Mouse (Mus musculus) small intestine, adult 2 months (tissue): ENCODE measurements around the gene Gnas. TPM values are rescaled to one million over a fixed set of nuclear protein-coding genes. Genes with fewer than 3 reads are reported as not detected.

ENCODE experiments used
- H3K27ac ChIP-seq: fragments of 200-500 bp; 2 replicates; pipeline ENCODE4 v1.5.1; 2012; ENCODE audit warnings: low read depth, low read length, control low read depth, inconsistent platforms; ENCODE audit not compliant: insufficient read depth
- H3K27me3 ChIP-seq: fragments of 200-500 bp; 2 replicates; pipeline ENCODE4 v1.6.1; 2012; ENCODE audit warnings: mild to moderate bottlenecking, moderate library complexity, low read length, inconsistent platforms; ENCODE audit not compliant: control insufficient read depth, insufficient read depth
- H3K36me3 ChIP-seq: fragments of 200-500 bp; 2 replicates; pipeline ENCODE4 v1.6.1; 2012; ENCODE audit warnings: mild to moderate bottlenecking, low read length, control low read depth, inconsistent platforms; ENCODE audit not compliant: control insufficient read depth, insufficient read depth
- H3K4me1 ChIP-seq: fragments of 200-500 bp; 2 replicates; pipeline ENCODE4 v1.6.1; 2012; ENCODE audit warnings: low read length, inconsistent platforms, mixed read lengths; ENCODE audit not compliant: control insufficient read depth, insufficient read depth, insufficient read length
- H3K4me3 ChIP-seq: fragments of 200-500 bp; 2 replicates; pipeline ENCODE4 v1.5.1; 2012; ENCODE audit warnings: low read depth, mild to moderate bottlenecking, control low read depth, inconsistent platforms, low read length, moderate library complexity
- CTCF ChIP-seq: fragments of 200-500 bp; IDR thresholded peaks from 2 replicates; pipeline ENCODE4 v1.5.1; 2012; ENCODE audit warnings: low read depth, mild to moderate bottlenecking, control low read depth, inconsistent platforms, low read length, moderate library complexity, mixed read lengths; ENCODE audit not compliant: insufficient replicate concordance, insufficient read length; ENCODE audit errors: extremely low read depth
- POLR2A ChIP-seq: fragments of 200-500 bp; IDR thresholded peaks from 2 replicates; pipeline ENCODE4 v1.6.1; 2012; ENCODE audit warnings: low read depth, mild to moderate bottlenecking, control low read depth, inconsistent platforms, low read length, moderate library complexity
- WGBS: fragments of 180-500 bp; shearing (Covaris S2); methylation state at CpG from one replicate; pipeline ENCODE4 v1.1.7; 2018; 5-methylcytosine and 5-hydroxymethylcytosine counted together
- polyA plus RNA-seq: library from polyadenylated mRNA; depleted of rRNA; stranded (reverse); fragments of >200 nt; gene quantifications from 2 replicates; pipeline ENCODE4 v1.2.3, GENCODE M21; 2012; rRNA removed

Gene Gnas
- polyA plus RNA-seq = 295 and 530 TPM in 2 replicates

DNA sequence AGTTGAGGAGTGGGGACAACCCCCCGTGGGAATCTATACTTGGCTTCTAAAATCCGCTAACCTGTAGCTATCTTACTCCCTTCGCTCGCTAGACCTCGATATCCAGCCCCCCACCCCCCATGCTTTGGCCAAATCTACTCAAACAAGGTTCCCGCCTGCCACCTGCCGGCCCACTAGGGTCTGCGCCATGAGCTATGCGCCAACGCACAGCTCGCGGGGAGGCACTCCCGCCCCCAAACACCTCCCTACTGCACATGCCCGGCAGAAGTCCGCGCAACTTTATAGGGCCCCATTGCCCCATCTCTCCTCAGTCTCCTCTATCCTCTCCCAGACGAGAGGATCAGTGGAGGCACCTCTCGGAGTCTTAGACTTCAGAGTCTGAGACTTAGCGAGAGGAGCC is at the start of gene Gnas:
Gene Gnas, plus strand, starts transcription at position 310 of the 400 bp plus-strand sequence.
- 51% methylated on average over 19 of the region's 19 CpGs for WGBS
- no peaks in the 10 kb centered on the region for H3K36me3 ChIP-seq
- 0 out of 2 replicates have a peak within 1 kb of the TSS, but pooled peaks have one; percentile 2 for H3K4me3 ChIP-seq
- no peak for TF ChIP-seq CTCF
- TF ChIP-seq POLR2A = no peak
- H3K27me3 ChIP-seq = peaks cover 14% of the 10 kb centered on the region
- H3K27ac ChIP-seq = no peak within 1 kb of the TSS
- H3K4me1 ChIP-seq = peaks cover 2% of the 10 kb centered on the region; the same call in 1 of the 2 replicates

DNA sequence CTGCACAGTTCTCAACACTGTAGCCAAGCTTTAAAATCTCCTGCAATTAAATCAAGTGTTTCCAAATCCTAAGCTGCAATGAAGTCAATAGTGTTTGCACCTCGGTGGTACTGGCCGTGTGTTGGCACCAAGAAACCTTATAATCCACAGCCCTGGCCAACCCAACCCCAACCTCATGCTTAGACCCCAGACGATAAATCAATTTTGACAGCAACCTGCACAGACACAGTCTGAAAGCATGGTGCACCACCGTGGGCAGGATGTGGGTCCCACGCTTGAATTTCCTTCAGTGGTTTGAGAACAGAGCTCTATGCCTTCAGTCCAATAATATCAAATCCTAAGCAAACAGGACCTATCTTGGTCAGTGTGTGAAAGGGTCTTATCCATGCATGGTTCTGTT is 41.7 kb upstream of the Gnas start:
- no peaks in the 10 kb centered on the region for H3K27me3 ChIP-seq
- H3K27ac ChIP-seq = no peak overlapping the region
- WGBS = 75% methylated on average over 5 of the region's 5 CpGs
- TF ChIP-seq CTCF = no peak
- TF ChIP-seq POLR2A = no peak
- no peaks in the 10 kb centered on the region for H3K4me1 ChIP-seq
- H3K36me3 ChIP-seq = no peaks in the 10 kb centered on the region
- H3K4me3 ChIP-seq = no peak overlapping the region

GRCm38 (mm10) chr2:174251963-174252362 is 32.2 kb upstream of the Gnas start:
- no peaks in the 10 kb centered on the region for H3K4me1 ChIP-seq
- no peaks in the 10 kb centered on the region for H3K36me3 ChIP-seq
- no peak overlapping the region for H3K4me3 ChIP-seq
- no peaks in the 10 kb centered on the region for H3K27me3 ChIP-seq
- TF ChIP-seq POLR2A = no peak
- no peak for TF ChIP-seq CTCF
- H3K27ac ChIP-seq = no peak overlapping the region

DNA sequence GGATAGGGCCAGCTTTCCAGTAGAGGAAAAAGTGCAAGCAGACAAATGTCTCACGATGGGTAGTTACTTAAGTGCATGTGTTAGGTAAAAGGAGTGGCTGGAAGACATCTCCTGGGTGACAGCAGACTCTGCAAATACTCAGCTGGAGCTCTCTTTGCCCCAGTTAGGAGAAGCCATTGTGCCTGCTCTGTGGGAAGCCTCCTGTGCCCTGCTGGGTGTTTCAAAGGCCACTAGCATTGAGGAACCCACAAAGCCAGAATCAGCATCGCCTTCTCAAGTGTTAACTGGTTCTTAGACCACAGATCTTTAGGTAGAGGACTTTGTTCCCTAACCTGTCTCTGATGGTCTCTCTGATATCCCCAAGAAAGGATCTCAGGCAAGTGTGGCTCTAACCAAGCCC is 26.8 kb upstream of the Gnas start:
- WGBS = 39% methylated on average over 2 of the region's 2 CpGs
- no peak for TF ChIP-seq POLR2A
- no peak for TF ChIP-seq CTCF
- Histone ChIP-seq H3K27me3 (no peaks in the 10 kb centered on the region), H3K36me3 (no peaks in the 10 kb centered on the region), H3K4me3 (no peak overlapping the region), H3K27ac (no peak overlapping the region), H3K4me1 (no peaks in the 10 kb centered on the region)

- no peak for TF ChIP-seq POLR2A
- WGBS = 36% methylated on average over 3 of the region's 3 CpGs
Measured at GRCm38 (mm10) chr2:174260004-174260403, 24.1 kb upstream of the Gnas start.

DNA sequence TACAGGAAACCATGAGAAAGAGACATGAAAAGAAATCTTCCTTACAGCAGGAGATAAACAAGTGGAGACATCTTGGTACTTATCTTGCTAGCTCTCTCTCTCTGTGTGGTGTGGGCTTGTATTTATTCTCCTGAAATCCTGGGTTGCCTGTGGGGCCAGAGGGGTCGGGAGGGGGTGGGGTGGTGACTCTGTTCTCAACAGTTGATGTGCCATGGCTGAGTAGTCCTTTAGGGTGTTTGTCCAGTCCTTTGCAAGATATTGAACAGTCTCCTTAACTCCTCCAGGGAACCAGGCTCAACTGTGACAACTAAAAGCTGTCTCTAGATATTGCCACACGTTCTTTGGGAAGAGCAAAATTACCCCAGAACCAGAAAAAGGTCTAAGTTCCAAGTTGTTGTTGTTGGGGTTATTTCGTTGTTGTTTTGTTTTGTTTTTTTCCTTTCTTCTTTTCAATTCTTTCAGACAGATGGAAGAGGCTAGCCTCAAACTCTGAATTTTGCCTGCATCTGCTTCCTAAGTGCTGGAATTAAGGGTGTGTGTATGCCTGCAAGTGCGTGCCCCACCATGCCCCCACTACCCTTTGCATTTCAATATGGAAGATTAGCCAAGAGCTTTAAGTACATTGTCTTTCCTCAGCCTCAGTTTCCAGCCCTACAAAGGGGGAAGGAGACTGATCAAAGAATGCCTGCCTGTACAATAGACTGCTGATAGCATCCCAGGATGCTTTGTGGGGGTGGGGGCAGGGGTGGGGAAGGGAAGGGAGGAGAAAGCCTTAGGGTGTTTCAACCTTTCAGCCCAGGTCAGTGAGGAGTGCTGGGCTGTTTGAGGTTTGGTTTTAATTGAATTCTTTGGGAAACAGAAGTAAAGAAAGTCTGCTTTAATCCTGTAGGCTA is 23.0 kb upstream of the Gnas start:
- 28% methylated on average over 4 of the region's 4 CpGs for whole genome bisulfite sequencing
- no peak overlapping the region for H3K27ac ChIP-seq
- TF ChIP-seq POLR2A = no peak
- no peak for TF ChIP-seq CTCF
- H3K36me3 ChIP-seq = no peaks in the 10 kb centered on the region
- no peaks in the 10 kb centered on the region for H3K4me1 ChIP-seq
- H3K27me3 ChIP-seq = no peaks in the 10 kb centered on the region
- H3K4me3 ChIP-seq = no peak overlapping the region

More at GRCm38 (mm10) chr2:174260004-174260403, 24.1 kb upstream of the Gnas start:
- no peak overlapping the region for H3K27ac ChIP-seq
- H3K27me3 ChIP-seq = no peaks in the 10 kb centered on the region
- no peaks in the 10 kb centered on the region for H3K4me1 ChIP-seq
- H3K4me3 ChIP-seq = no peak overlapping the region
- no peaks in the 10 kb centered on the region for H3K36me3 ChIP-seq

DNA sequence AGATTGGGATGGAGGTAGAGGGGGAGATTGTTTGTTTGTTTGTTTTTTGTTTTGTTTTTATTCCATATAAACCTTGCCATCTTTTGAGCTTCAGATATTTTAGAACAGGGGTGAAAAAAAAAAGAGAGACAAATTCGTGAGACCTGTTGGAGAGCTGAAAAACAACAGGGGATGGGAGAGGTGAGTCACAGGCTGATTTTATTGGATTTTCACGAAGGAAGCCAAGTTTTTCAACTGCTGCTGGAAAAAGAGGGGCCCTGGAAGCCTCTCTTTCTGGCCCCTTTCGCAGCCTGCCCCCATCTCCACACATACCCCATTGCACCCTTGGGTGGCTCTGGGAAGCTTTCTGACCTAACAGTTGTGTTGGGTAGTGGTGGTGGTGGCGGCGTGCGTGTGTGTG is 22.3 kb upstream of the Gnas start:
- Histone ChIP-seq H3K36me3 (no peaks in the 10 kb centered on the region), H3K4me3 (no peak overlapping the region), H3K27ac (no peak overlapping the region), H3K4me1 (no peaks in the 10 kb centered on the region), H3K27me3 (no peaks in the 10 kb centered on the region)
- TF ChIP-seq CTCF = no peak
- WGBS = 65% methylated on average over 6 of the region's 6 CpGs
